Mouse (Mus musculus) embryonic facial prominence, embryonic 15.5 days (tissue): ENCODE data around the gene Dhps. TPM values are rescaled to one million over a fixed set of nuclear protein-coding genes. Genes with fewer than 3 reads are reported as not detected.

Experiments
- ATAC-seq: fragments of 200-750 bp; cut with Nextera tagmentation; 2 replicates; pipeline ENCODE4 v1.8.0; 2017; ENCODE audit warnings: low read depth, moderate TSS enrichment; ENCODE audit not compliant: insufficient number of reproducible peaks, low FRiP score, low TSS enrichment
- H3K27ac ChIP-seq: fragments of 300-500 bp; sonication (generic); replicated peaks from 2 replicates; pipeline ENCODE4 v1.5.1; 2015; ENCODE audit warnings: mild to moderate bottlenecking, inconsistent platforms
- H3K27me3 ChIP-seq: fragments of 300-500 bp; sonication (generic); 2 replicates; pipeline ENCODE4 v1.6.1; 2015; ENCODE audit warnings: inconsistent platforms
- H3K36me3 ChIP-seq: fragments of 300-500 bp; sonication (generic); 2 replicates; pipeline ENCODE4 v1.6.1; 2015; ENCODE audit warnings: mild to moderate bottlenecking, inconsistent platforms
- H3K4me1 ChIP-seq: fragments of 300-500 bp; sonication (generic); 2 replicates; pipeline ENCODE4 v1.6.1; 2015; ENCODE audit warnings: inconsistent platforms
- H3K4me2 ChIP-seq: fragments of 300-500 bp; sonication (generic); replicated peaks from 2 replicates; pipeline ENCODE4 v1.6.1; 2015; ENCODE audit warnings: mild to moderate bottlenecking, inconsistent platforms
- H3K4me3 ChIP-seq: fragments of 300-500 bp; sonication (generic); replicated peaks from 2 replicates; pipeline ENCODE4 v1.5.1; 2015; ENCODE audit warnings: mild to moderate bottlenecking, inconsistent platforms
- H3K9ac ChIP-seq: fragments of 300-500 bp; sonication (generic); 2 replicates; pipeline ENCODE4 v1.6.1; 2015; ENCODE audit warnings: inconsistent platforms
- H3K9me3 ChIP-seq: fragments of 300-500 bp; sonication (generic); replicated peaks from 2 replicates; pipeline ENCODE4 v1.6.1; 2016; ENCODE audit warnings: inconsistent platforms
- WGBS: fragments of 180-500 bp; shearing (Covaris S2); methylation state at CpG from one replicate; pipeline ENCODE4 v1.1.7; 2015; 5-methylcytosine and 5-hydroxymethylcytosine counted together
- polyA plus RNA-seq: library from polyadenylated mRNA; unstranded; fragments of >200 nt; fragmentation: Nextera tagmentation; extraction: Ambion mirVana; gene quantifications from 2 replicates; pipeline ENCODE4 v1.2.1, GENCODE M21; 2015

The Dhps gene
- 53.0 and 57.9 TPM in 2 replicates for polyA plus RNA-seq

DNA sequence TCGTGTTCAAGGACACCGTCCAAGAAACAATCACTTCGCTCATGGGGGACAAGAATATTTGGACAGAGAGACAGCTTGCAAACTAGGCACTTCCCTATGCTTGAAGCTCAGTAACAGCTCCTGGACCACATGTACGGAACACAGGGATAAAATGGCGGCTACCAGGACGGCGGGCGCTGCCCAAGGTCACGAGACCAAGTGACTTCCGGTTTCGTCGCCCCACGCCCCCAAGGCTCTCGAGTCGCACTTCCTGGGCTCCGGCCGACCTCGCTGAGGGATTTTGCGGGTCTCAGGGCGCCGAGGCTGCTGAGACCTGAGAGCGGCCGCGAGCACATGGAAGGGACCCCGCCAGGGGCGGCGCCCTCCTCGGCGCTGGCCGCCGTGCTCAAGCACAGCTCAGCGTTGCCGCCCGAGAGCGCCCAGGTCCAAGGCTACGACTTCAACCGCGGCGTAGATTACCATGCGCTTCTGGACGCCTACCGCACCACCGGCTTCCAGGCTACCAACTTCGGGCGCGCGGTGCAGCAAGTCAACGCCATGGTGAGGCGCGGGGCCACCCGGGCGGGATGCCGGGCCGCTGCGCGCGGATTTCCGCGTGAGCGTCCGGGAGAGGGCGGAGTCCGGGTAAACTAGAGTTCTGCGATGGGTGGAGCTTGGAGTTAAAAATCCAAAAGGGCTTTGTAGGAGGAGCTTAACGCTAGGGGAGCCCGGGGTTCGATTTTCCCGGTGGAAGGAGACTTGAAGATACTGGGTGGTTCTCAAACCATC lies at the start of gene Dhps:
Gene Dhps (plus strand): TSS at position 244 of the 768 bp plus-strand sequence.
- Histone ChIP-seq H3K4me1 (peaks cover 10% of the 10 kb centered on the region; the same call in 1 of the 2 replicates), H3K36me3 (peaks cover 46% of the 10 kb centered on the region)
- WGBS, result under 1% methylated on average over 68 of the region's 68 CpGs

DNA sequence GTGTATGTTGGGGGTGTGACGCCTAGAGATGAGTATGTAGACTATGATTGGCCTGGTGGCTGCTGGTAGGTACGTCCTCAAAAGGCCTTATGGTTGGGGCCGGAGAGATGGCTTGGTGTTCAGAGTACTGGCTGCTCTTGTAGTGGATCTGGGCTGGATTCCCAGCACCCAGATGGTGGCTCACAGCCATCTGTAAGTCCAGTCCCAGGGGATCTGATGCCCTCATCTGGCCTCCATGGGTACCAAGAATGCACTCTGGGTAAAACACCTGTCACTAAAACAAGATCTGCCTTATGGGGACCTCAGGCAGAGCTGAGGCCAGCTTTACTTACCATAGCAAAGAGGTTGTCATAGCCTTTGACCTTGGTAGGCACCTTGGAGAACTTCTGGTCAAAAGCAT lies 47.7 kb upstream of the Dhps start:
- no peak for ATAC-seq
- Histone ChIP-seq H3K27ac (no peak overlapping the region), H3K9ac (no peak overlapping the region), H3K4me2 (peak overlapping the region; percentile 88; the same call in 1 of the 2 replicates), H3K9me3 (no peaks in the 10 kb centered on the region), H3K4me1 (peaks cover 30% of the 10 kb centered on the region), H3K27me3 (no peaks in the 10 kb centered on the region), H3K36me3 (peaks cover 42% of the 10 kb centered on the region), H3K4me3 (peak overlapping the region; percentile 98)
- 91% methylated on average over 3 of the region's 3 CpGs for WGBS

More for the DNA sequence above, at the start of gene Dhps:
- Histone ChIP-seq H3K4me2 (peak within 1 kb of the TSS; percentile 80), H3K27ac (peak within 1 kb of the TSS; percentile 97), H3K9ac (peak within 1 kb of the TSS; percentile 91), H3K27me3 (no peaks in the 10 kb centered on the region), H3K9me3 (no peaks in the 10 kb centered on the region), H3K4me3 (peak within 1 kb of the TSS; percentile 98)
- ATAC-seq, result peak; percentile 87

DNA sequence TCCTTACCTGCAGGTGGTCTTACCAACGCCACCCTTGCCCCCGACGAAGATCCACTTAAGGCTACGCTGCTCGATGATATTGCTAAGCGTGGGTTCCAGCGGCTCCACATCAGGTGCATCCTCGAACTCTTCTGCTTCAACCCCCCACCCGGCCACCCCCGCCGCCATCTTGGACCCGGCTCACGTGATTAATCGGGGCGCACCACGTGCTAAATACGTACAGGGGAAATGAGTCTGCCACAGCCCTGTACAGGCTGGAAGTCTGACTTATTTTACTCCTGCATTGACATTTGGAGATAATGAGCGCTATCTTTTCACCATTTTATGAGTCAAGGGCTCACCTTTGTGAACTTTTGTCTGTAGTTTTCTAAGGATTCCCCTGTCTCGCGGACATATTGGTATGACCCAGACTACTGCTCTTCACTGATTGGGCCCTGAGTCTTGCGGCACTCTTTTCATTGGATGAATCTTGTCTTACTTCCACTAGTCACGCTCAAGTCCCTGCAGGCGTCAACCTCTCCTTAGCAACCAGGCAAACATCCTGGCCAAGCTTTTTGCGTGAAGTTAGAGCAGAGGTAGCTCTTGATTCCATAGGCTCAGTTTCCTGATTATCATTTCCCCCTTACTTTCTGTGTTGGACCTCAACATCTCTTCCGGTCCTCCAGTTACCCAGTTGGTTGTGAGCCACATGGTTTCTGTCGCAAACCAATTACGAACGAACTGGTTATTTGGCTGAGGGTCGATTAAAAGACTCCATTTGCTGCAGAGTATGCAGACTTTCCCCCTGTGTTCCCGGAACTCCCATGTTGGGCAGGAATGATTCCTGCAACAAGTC lies 46.2 kb upstream of the Dhps start, which contains the start of gene Asna1:
Gene Asna1 (minus strand): TSS at position 184 of the 835 bp plus-strand sequence.
- H3K4me3 ChIP-seq, result peak within 1 kb of the TSS; percentile 98
- H3K27ac ChIP-seq, result peak within 1 kb of the TSS; percentile 92
- H3K4me2 ChIP-seq, result peak within 1 kb of the TSS; percentile 88
- 4% methylated on average over 30 of the region's 30 CpGs for WGBS
- ATAC-seq, result peak; percentile 90
- H3K9ac ChIP-seq, result peak within 1 kb of the TSS; percentile 75
- no peaks in the 10 kb centered on the region for H3K9me3 ChIP-seq
- H3K36me3 ChIP-seq, result peaks cover 44% of the 10 kb centered on the region
- peaks cover 36% of the 10 kb centered on the region for H3K4me1 ChIP-seq
- no peaks in the 10 kb centered on the region for H3K27me3 ChIP-seq

DNA sequence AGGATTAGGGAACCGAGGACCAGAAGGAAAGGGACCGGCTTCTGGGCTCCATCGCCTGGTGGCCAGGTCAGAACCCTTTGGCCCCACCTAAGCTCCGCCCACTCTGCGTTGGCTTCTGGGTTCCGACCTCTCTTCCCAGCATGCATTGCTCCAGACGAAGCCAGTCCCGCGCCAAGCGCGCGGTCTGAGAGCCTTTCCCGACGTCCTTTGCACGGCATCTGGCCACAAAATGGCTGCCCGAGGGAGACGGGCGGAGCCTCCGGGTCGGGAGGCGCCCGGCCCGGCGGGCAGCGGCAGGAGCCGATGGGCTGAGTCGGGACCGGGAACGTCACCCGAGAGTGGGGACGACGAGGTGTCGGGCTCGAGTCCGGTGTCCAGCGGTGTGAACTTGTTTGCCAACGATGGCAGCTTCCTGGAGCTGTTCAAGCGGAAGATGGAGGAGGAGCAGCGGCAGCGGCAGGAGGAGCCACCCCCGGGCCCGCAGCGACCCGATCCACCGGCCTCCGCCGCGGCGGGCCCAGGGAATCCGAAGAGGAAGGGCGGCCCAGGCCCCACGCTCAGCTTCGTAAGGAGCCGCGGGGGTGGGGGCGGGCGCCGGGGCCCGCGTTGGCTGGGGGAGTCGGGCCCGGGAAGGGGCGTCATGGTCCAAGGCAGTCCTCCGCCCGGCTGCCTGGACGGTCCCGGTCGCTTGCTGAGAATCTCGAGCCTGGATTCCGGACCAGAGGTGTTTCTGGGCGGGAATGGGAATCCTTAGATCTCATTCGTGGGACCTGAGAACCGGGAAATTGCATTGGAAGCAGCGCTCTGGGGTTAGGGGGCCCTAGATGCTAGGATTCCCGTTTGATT lies 44.7 kb upstream of the Dhps start, which contains the start of gene Trir:
Gene Trir (plus strand): TSS at position 154 of the 846 bp plus-strand sequence.
- Histone ChIP-seq H3K4me3 (peak within 1 kb of the TSS; percentile 98), H3K27me3 (no peaks in the 10 kb centered on the region), H3K9me3 (no peaks in the 10 kb centered on the region), H3K27ac (peak within 1 kb of the TSS; percentile 92), H3K36me3 (peaks cover 46% of the 10 kb centered on the region), H3K9ac (peak within 1 kb of the TSS; percentile 100), H3K4me1 (peaks cover 36% of the 10 kb centered on the region), H3K4me2 (peak within 1 kb of the TSS; percentile 88)
- WGBS, result under 1% methylated on average over 73 of the region's 75 CpGs
- ATAC-seq, result peak; percentile 86

DNA sequence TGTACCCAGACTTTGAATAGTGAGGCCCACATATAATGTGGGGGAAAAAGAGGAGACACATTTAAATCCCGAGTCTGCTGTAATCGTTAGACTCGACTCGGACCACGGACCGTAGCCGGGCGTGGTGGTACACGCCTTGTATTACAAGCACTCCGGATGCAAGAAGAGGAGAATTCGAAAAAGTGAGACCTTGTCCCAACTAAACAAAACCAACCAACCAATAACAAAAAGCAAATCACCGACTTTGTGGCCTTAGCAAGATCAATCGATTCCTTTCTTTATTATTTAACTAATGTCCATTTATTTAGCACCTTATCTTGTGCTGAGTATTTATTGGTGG lies 44.1 kb upstream of the Dhps start:
- peak overlapping the region; percentile 88 for H3K4me2 ChIP-seq
- H3K27me3 ChIP-seq, result no peaks in the 10 kb centered on the region
- ATAC-seq, result no peak
- H3K4me1 ChIP-seq, result peaks cover 36% of the 10 kb centered on the region
- peak overlapping the region; percentile 98 for H3K4me3 ChIP-seq
- peak overlapping the region; percentile 92 for H3K27ac ChIP-seq
- no peaks in the 10 kb centered on the region for H3K9me3 ChIP-seq
- peaks cover 46% of the 10 kb centered on the region for H3K36me3 ChIP-seq
- WGBS, result under 1% methylated on average over 13 of the region's 13 CpGs
- H3K9ac ChIP-seq, result peak overlapping the region; percentile 100

DNA sequence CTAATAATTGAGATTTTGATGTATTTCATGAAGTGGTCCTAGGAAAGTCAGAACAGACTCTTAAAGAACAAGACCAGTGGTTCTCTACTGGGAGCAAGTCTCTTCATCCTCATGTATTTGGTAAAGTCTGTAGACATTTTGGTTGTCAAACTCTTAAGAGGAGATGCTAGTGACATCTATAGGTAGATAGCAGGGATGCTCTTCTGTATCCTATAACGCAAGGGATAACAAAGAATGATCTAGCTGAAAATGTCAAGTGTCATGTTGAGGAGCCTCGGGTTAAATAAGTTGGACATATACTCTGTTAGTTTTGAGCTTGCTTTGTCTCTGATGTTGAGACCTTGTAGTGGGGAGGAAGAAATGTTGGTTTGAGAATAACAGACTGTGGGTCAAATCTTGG lies 43.6 kb upstream of the Dhps start:
- Histone ChIP-seq H3K9ac (peak overlapping the region; percentile 100), H3K4me2 (peak overlapping the region; percentile 88), H3K4me1 (peaks cover 36% of the 10 kb centered on the region), H3K27ac (no peak overlapping the region), H3K4me3 (peak overlapping the region; percentile 98), H3K27me3 (no peaks in the 10 kb centered on the region), H3K36me3 (peaks cover 48% of the 10 kb centered on the region), H3K9me3 (no peaks in the 10 kb centered on the region)
- 19% methylated on average over 2 of the region's 2 CpGs for WGBS
- no peak for ATAC-seq

DNA sequence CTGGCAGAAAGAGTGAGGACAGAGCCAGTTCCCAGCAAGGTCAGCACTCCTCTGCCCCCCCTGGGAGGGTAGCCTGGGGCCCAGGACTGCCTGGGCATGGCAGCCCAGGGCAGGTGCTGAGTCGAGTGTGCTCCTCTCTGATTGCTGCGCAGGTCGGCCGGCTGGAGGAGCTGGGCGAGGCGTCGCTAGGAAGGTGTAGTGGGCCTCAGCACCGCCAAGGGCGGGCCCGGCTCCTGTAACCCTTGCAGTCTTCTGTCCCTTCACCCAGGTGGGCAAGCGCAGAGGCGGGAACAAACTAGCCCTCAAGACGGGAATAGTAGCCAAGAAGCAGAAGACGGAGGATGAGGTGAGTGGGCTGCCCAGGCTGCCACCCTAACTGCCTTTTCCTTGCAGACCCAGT lies 42.3 kb upstream of the Dhps start:
- H3K4me2 ChIP-seq, result no peak overlapping the region
- H3K27ac ChIP-seq, result no peak overlapping the region
- no peak overlapping the region for H3K9ac ChIP-seq
- H3K27me3 ChIP-seq, result no peaks in the 10 kb centered on the region
- H3K9me3 ChIP-seq, result no peaks in the 10 kb centered on the region
- peaks cover 46% of the 10 kb centered on the region for H3K36me3 ChIP-seq
- no peak for ATAC-seq
- H3K4me3 ChIP-seq, result peak overlapping the region; percentile 98; the same call in 1 of the 2 replicates
- H3K4me1 ChIP-seq, result peaks cover 31% of the 10 kb centered on the region
- WGBS, result 85% methylated on average over 14 of the region's 14 CpGs

DNA sequence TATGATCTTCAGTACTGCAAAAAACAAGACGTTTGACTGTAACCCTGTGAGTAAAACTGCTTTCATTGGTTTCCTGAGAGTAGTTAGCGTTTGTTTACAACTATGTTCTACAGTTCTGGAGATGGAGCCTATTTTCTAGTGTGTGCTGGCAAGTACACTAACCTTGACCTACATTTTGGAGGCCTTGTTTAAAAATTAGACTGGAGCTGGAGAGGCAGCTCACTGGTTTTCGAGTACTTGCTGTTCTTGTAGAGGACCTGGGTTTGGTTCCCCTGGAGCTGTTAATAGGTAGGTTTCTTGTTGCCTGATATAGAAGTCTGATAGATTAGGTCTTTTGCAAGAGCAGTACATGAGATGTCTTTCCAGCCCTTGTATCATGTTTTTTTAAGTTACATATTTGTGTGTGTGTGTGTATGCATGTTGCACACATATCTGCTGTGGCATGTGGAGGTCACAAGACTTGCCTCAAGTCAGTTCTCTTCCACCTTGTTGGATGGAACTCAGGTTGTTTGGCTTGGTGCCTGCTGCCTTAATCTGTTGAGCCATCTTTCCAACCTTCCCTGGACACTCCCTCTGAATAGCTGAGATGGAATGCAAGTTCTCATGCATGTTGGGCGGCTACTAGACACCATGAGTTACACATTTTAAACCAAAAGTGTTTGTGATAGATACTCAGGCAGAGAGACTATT lies 38.8 kb upstream of the Dhps start:
- Histone ChIP-seq H3K27me3 (no peaks in the 10 kb centered on the region), H3K36me3 (peaks cover 46% of the 10 kb centered on the region), H3K4me1 (peaks cover 29% of the 10 kb centered on the region), H3K9me3 (no peaks in the 10 kb centered on the region), H3K4me3 (no peak overlapping the region), H3K27ac (no peak overlapping the region), H3K4me2 (no peak overlapping the region), H3K9ac (no peak overlapping the region)
- WGBS, result 80% methylated on average over 4 of the region's 4 CpGs
- no peak for ATAC-seq

DNA sequence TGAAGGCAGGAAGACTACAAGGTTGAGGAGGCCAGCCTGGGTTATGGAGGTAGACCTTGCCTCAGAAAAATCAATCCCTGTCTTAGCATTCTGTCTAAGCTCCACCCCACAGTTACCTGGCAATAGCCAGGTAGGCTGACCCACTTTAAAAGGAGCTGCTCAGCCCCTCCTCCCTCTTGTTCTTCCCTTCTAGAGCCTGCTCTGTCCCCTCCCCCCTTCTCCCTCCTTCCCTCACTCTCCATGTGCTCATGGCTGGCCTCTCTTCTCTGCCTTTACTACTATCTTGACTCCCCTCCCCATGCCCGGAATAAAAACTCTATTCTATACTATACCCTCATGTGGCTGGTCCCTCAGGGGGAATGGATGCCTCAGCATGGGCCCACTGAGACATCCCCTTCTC lies 37.7 kb upstream of the Dhps start:
- no peak for ATAC-seq
- peaks cover 46% of the 10 kb centered on the region for H3K36me3 ChIP-seq
- H3K27ac ChIP-seq, result 0 out of 2 replicates have a peak overlapping the region, but pooled peaks have one; percentile 28
- H3K4me1 ChIP-seq, result peaks cover 27% of the 10 kb centered on the region
- H3K4me2 ChIP-seq, result no peak overlapping the region
- no peak overlapping the region for H3K9ac ChIP-seq
- H3K9me3 ChIP-seq, result no peaks in the 10 kb centered on the region
- WGBS, result 52% methylated on average over 1 of the region's 1 CpGs
- H3K4me3 ChIP-seq, result no peak overlapping the region
- no peaks in the 10 kb centered on the region for H3K27me3 ChIP-seq

DNA sequence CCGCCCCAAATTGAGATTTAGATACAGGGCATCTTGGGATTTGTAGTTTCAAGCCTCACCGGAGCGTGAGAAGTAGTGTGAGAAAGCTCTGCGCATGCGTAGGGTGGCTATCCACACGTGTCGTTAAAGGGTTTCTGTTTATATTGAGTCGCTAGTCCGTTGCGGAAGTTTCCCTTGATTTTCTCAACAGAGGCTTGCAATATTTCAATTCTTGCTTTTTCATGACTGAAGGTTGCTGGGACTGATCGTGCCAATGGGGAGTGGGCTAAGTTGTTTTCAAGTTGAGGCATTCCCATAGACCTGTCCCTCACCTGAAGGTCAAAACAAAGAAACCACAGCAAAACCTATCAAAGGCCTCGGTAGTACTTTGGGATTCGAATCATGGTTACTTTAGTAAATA lies 36.8 kb upstream of the Dhps start:
- H3K27me3 ChIP-seq, result no peaks in the 10 kb centered on the region
- H3K27ac ChIP-seq, result peak overlapping the region; percentile 100
- H3K36me3 ChIP-seq, result peaks cover 39% of the 10 kb centered on the region
- peak overlapping the region; percentile 87 for H3K4me2 ChIP-seq
- H3K4me1 ChIP-seq, result peaks cover 26% of the 10 kb centered on the region
- no peak for ATAC-seq
- no peaks in the 10 kb centered on the region for H3K9me3 ChIP-seq
- 0 out of 2 replicates have a peak overlapping the region, but pooled peaks have one; percentile 66 for H3K9ac ChIP-seq
- peak overlapping the region; percentile 82 for H3K4me3 ChIP-seq
- 3% methylated on average over 13 of the region's 13 CpGs for WGBS
